Mouse (Mus musculus) liver, embryonic 13.5 days (tissue): Measurements from ENCODE around the gene Gm17571. TPM values are rescaled to one million over a fixed set of nuclear protein-coding genes. Genes with fewer than 3 reads are reported as not detected.

Experiments used
- ATAC-seq: fragments of 200-750 bp; cut with Nextera tagmentation; 2 replicates; pipeline ENCODE4 v1.8.0; 2017; ENCODE audit warnings: low read depth, mild to moderate bottlenecking, moderate number of reproducible peaks, moderate library complexity
- DNase-seq: peaks from one replicate; pipeline ENCODE4 v3.0.0; 2022
- H3K27ac ChIP-seq: fragments of 300-500 bp; sonication (generic); 2 replicates; pipeline ENCODE4 v1.5.1; 2015; ENCODE audit warnings: moderate library complexity, mild to moderate bottlenecking, inconsistent platforms
- H3K27me3 ChIP-seq: fragments of 300-500 bp; sonication (generic); 2 replicates; pipeline ENCODE4 v1.6.1; 2015; ENCODE audit warnings: mild to moderate bottlenecking, inconsistent platforms
- H3K36me3 ChIP-seq: fragments of 300-500 bp; sonication (generic); 2 replicates; pipeline ENCODE4 v1.6.1; 2015; ENCODE audit warnings: mild to moderate bottlenecking, inconsistent platforms
- H3K4me1 ChIP-seq: fragments of 300-500 bp; sonication (generic); replicated peaks from 2 replicates; pipeline ENCODE4 v1.6.1; 2015; ENCODE audit warnings: inconsistent platforms
- H3K4me2 ChIP-seq: fragments of 300-500 bp; sonication (generic); 2 replicates; pipeline ENCODE4 v1.6.1; 2015; ENCODE audit warnings: inconsistent platforms, mild to moderate bottlenecking, moderate library complexity
- H3K4me3 ChIP-seq: fragments of 300-500 bp; sonication (generic); replicated peaks from 2 replicates; pipeline ENCODE4 v1.5.1; 2015; ENCODE audit warnings: mild to moderate bottlenecking, inconsistent platforms
- H3K9ac ChIP-seq: fragments of 300-500 bp; sonication (generic); 2 replicates; pipeline ENCODE4 v1.6.1; 2015; ENCODE audit warnings: mild to moderate bottlenecking, inconsistent platforms
- H3K9me3 ChIP-seq: fragments of 300-500 bp; sonication (generic); replicated peaks from 2 replicates; pipeline ENCODE4 v1.6.1; 2016; ENCODE audit warnings: inconsistent platforms
- WGBS: fragments of 180-500 bp; shearing (Covaris S2); methylation state at CpG from one replicate; pipeline ENCODE4 v1.1.7; 2015; ENCODE audit not compliant: insufficient replicate concordance; 5-methylcytosine and 5-hydroxymethylcytosine counted together
- polyA plus RNA-seq: library from polyadenylated mRNA; unstranded; fragments of >200 nt; fragmentation: Nextera tagmentation; extraction: Ambion mirVana; gene quantifications from 2 replicates; pipeline ENCODE4 v1.2.1, GENCODE M21; 2015

The Gm17571 gene
- polyA plus RNA-seq, 1 experiment from 2014 or later, result not detected

- H3K9me3 ChIP-seq, result no peaks in the 10 kb centered on the region
- H3K4me3 ChIP-seq, result no peak overlapping the region
- H3K4me2 ChIP-seq, result no peak overlapping the region
- no peaks in the 10 kb centered on the region for H3K27me3 ChIP-seq
- H3K4me1 ChIP-seq, result no peaks in the 10 kb centered on the region; the same call in 1 of the 2 replicates
- H3K36me3 ChIP-seq, result no peaks in the 10 kb centered on the region
- ATAC-seq (no peak), DNase-seq (no peak)
- H3K9ac ChIP-seq, result no peak overlapping the region
- H3K27ac ChIP-seq, result no peak overlapping the region
- WGBS, result 75% methylated on average over 3 of the region's 3 CpGs
These were observed 2.2 kb upstream of the Gm17571 start for GRCm38 (mm10) chr9:13448716-13449115.

GRCm38 (mm10) chr9:13446236-13446635, 317 bp downstream of the Gm17571 start:
- H3K27me3 ChIP-seq, result no peaks in the 10 kb centered on the region
- 31% methylated on average over 1 of the region's 1 CpGs for WGBS
- H3K4me1 ChIP-seq, result peaks cover 3% of the 10 kb centered on the region; the same call in 1 of the 2 replicates
- H3K4me2 ChIP-seq, result no peak overlapping the region
- no peaks in the 10 kb centered on the region for H3K9me3 ChIP-seq
- no peak overlapping the region for H3K9ac ChIP-seq
- DNase-seq, result no peak
- no peak for ATAC-seq
- no peak overlapping the region for H3K27ac ChIP-seq
- no peak overlapping the region for H3K4me3 ChIP-seq
- H3K36me3 ChIP-seq, result no peaks in the 10 kb centered on the region

GRCm38 (mm10) chr9:13443484-13444211, 2.9 kb downstream of the Gm17571 start:
- H3K4me3 ChIP-seq, result no peak overlapping the region
- peaks cover 3% of the 10 kb centered on the region; the same call in 1 of the 2 replicates for H3K4me1 ChIP-seq
- no peak overlapping the region for H3K9ac ChIP-seq
- ATAC-seq (no peak), DNase-seq (no peak)
- 35% methylated on average over 1 of the region's 1 CpGs for WGBS
- no peaks in the 10 kb centered on the region for H3K9me3 ChIP-seq
- no peaks in the 10 kb centered on the region for H3K36me3 ChIP-seq
- H3K4me2 ChIP-seq, result no peak overlapping the region
- H3K27me3 ChIP-seq, result no peaks in the 10 kb centered on the region
- no peak overlapping the region for H3K27ac ChIP-seq

- DNase-seq (no peak), ATAC-seq (peak; percentile 39; the same call in 1 of the 2 replicates)
- Histone ChIP-seq H3K27me3 (no peaks in the 10 kb centered on the region), H3K36me3 (no peaks in the 10 kb centered on the region), H3K4me3 (no peak overlapping the region), H3K9me3 (no peaks in the 10 kb centered on the region), H3K4me1 (peaks cover 3% of the 10 kb centered on the region; the same call in 1 of the 2 replicates), H3K27ac (no peak overlapping the region), H3K9ac (no peak overlapping the region), H3K4me2 (no peak overlapping the region)
- 22% methylated on average over 13 of the region's 13 CpGs for WGBS
These were observed 4.4 kb downstream of the Gm17571 start for GRCm38 (mm10) chr9:13442012-13442735.

GRCm38 (mm10) chr9:13440911-13441310, 5.6 kb downstream of the Gm17571 start:
- no peaks in the 10 kb centered on the region for H3K36me3 ChIP-seq
- H3K27ac ChIP-seq, result no peak overlapping the region
- ATAC-seq (no peak), DNase-seq (no peak)
- H3K4me1 ChIP-seq, result peaks cover 3% of the 10 kb centered on the region; the same call in 1 of the 2 replicates
- no peak overlapping the region for H3K9ac ChIP-seq
- H3K27me3 ChIP-seq, result no peaks in the 10 kb centered on the region
- 69% methylated on average over 6 of the region's 6 CpGs for WGBS
- H3K4me2 ChIP-seq, result no peak overlapping the region
- no peak overlapping the region for H3K4me3 ChIP-seq
- no peaks in the 10 kb centered on the region for H3K9me3 ChIP-seq

- no peak for ATAC-seq
- Histone ChIP-seq H3K27me3 (no peaks in the 10 kb centered on the region), H3K9ac (no peak overlapping the region), H3K9me3 (no peaks in the 10 kb centered on the region), H3K4me2 (no peak overlapping the region), H3K4me3 (no peak overlapping the region), H3K36me3 (no peaks in the 10 kb centered on the region), H3K4me1 (peaks cover 4% of the 10 kb centered on the region), H3K27ac (no peak overlapping the region)
- 68% methylated on average over 6 of the region's 6 CpGs for WGBS
- no peak for DNase-seq
These were observed 13.0 kb downstream of the Gm17571 start for GRCm38 (mm10) chr9:13433501-13434090.

- no peak for DNase-seq
- no peak overlapping the region for H3K27ac ChIP-seq
- ATAC-seq, result no peak
These were observed 14.9 kb downstream of the Gm17571 start for GRCm38 (mm10) chr9:13431646-13432045.

GRCm38 (mm10) chr9:13430744-13431143, 15.8 kb downstream of the Gm17571 start:
- Histone ChIP-seq H3K9me3 (no peaks in the 10 kb centered on the region), H3K4me1 (peaks cover 4% of the 10 kb centered on the region), H3K27ac (no peak overlapping the region), H3K9ac (no peak overlapping the region), H3K4me2 (no peak overlapping the region), H3K36me3 (no peaks in the 10 kb centered on the region), H3K4me3 (no peak overlapping the region), H3K27me3 (no peaks in the 10 kb centered on the region)
- ATAC-seq, result no peak
- no peak for DNase-seq

More at GRCm38 (mm10) chr9:13431646-13432045, 14.9 kb downstream of the Gm17571 start:
- H3K4me3 ChIP-seq, result no peak overlapping the region
- H3K4me2 ChIP-seq, result no peak overlapping the region
- H3K9me3 ChIP-seq, result no peaks in the 10 kb centered on the region
- peaks cover 4% of the 10 kb centered on the region for H3K4me1 ChIP-seq
- WGBS, result 77% methylated on average over 3 of the region's 3 CpGs
- no peaks in the 10 kb centered on the region for H3K27me3 ChIP-seq
- H3K9ac ChIP-seq, result no peak overlapping the region
- no peaks in the 10 kb centered on the region for H3K36me3 ChIP-seq

- Histone ChIP-seq H3K4me3 (no peak overlapping the region), H3K27ac (no peak overlapping the region), H3K9ac (no peak overlapping the region), H3K27me3 (no peaks in the 10 kb centered on the region), H3K4me1 (peaks cover 6% of the 10 kb centered on the region), H3K36me3 (no peaks in the 10 kb centered on the region), H3K4me2 (no peak overlapping the region), H3K9me3 (no peaks in the 10 kb centered on the region)
- DNase-seq (no peak), ATAC-seq (peak; percentile 53; the same call in 1 of the 2 replicates)
- WGBS, result 12% methylated on average over 6 of the region's 6 CpGs
These were observed 16.3 kb downstream of the Gm17571 start for GRCm38 (mm10) chr9:13430302-13430701.

- peaks cover 6% of the 10 kb centered on the region for H3K4me1 ChIP-seq
These were observed 17.0 kb downstream of the Gm17571 start for GRCm38 (mm10) chr9:13429477-13430125.

More at GRCm38 (mm10) chr9:13429477-13430125, 17.0 kb downstream of the Gm17571 start:
- no peak overlapping the region for H3K4me3 ChIP-seq
- no peaks in the 10 kb centered on the region for H3K27me3 ChIP-seq
- no peak overlapping the region for H3K9ac ChIP-seq
- no peak for ATAC-seq
- no peak overlapping the region for H3K27ac ChIP-seq
- 33% methylated on average over 2 of the region's 2 CpGs for WGBS
- H3K36me3 ChIP-seq, result no peaks in the 10 kb centered on the region
- H3K4me2 ChIP-seq, result no peak overlapping the region
- no peaks in the 10 kb centered on the region for H3K9me3 ChIP-seq
- no peak for DNase-seq
